Mouse (Mus musculus) myocyte (in vitro differentiated cells): ENCODE measurements around the gene Hnrnpf. TPM values are rescaled to one million over a fixed set of nuclear protein-coding genes. Genes with fewer than 3 reads are reported as not detected.

Experiments
- H3K27me3 ChIP-seq: one replicate; pipeline ENCODE4 v1.6.1; 2011; ENCODE audit not compliant: control insufficient read depth, insufficient read depth, insufficient read length
- H3K36me3 ChIP-seq: one replicate; pipeline ENCODE4 v1.6.1; 2011; ENCODE audit not compliant: control insufficient read depth, insufficient read depth
- H3K4me2 ChIP-seq: one replicate; pipeline ENCODE4 v1.6.1; 2011; ENCODE audit warnings: low read depth, control low read depth
- H3K4me3 ChIP-seq: one replicate; pipeline ENCODE4 v1.5.1; 2011; ENCODE audit warnings: mild to moderate bottlenecking, control low read depth, moderate library complexity
- H3K79me2 ChIP-seq: one replicate; pipeline ENCODE4 v1.6.1; 2011; ENCODE audit not compliant: control insufficient read depth, insufficient read depth
- H3ac ChIP-seq: one replicate; pipeline ENCODE4 v1.6.1; 2011; ENCODE audit not compliant: control insufficient read depth, insufficient read length
- CEBPB ChIP-seq: IDR thresholded peaks from 2 replicates; pipeline ENCODE4 v1.6.1; 2011; ENCODE audit warnings: mild to moderate bottlenecking, moderate library complexity; ENCODE audit not compliant: poor library complexity, insufficient read depth, severe bottlenecking
- E2F4 ChIP-seq: IDR thresholded peaks from one replicate; pipeline ENCODE4 v1.6.1; 2011; ENCODE audit warnings: mild to moderate bottlenecking, control low read depth, moderate library complexity; ENCODE audit not compliant: insufficient read depth
- MAX ChIP-seq: IDR thresholded peaks from one replicate; pipeline ENCODE4 v1.6.1; 2011; ENCODE audit warnings: low read depth, mild to moderate bottlenecking, control low read depth
- MYOD1 ChIP-seq, 3 experiments: IDR thresholded peaks; one replicate each; pipeline ENCODE4 v1.6.1; 2011; ENCODE audit warnings: control low read depth in 2 of 3, low read depth in 2 of 3, mild to moderate bottlenecking in 2 of 3, moderate library complexity in 1 of 3; ENCODE audit not compliant: insufficient read length in 2 of 3, control insufficient read depth in 1 of 3
- MYOG ChIP-seq, 3 experiments: IDR thresholded peaks; one replicate each; pipeline ENCODE4 v1.6.1; 2011; ENCODE audit warnings: control low read depth in 2 of 3, low read depth in 2 of 3, mild to moderate bottlenecking in 2 of 3; ENCODE audit not compliant: insufficient read length in 2 of 3, control insufficient read depth in 1 of 3, insufficient read depth in 1 of 3
- POLR2A ChIP-seq: IDR thresholded peaks from one replicate; pipeline ENCODE4 v1.6.1; 2011; ENCODE audit warnings: low read depth, mild to moderate bottlenecking, control low read depth, moderate library complexity; ENCODE audit not compliant: insufficient read length
- POLR2AphosphoS2 ChIP-seq: IDR thresholded peaks from one replicate; pipeline ENCODE4 v1.6.1; 2011; ENCODE audit warnings: low read depth, control low read depth; ENCODE audit not compliant: insufficient read length
- REST ChIP-seq: IDR thresholded peaks from one replicate; pipeline ENCODE4 v1.6.1; 2011; ENCODE audit warnings: mild to moderate bottlenecking, control low read depth, moderate library complexity; ENCODE audit not compliant: insufficient read depth, insufficient read length
- SRF ChIP-seq: IDR thresholded peaks from one replicate; pipeline ENCODE4 v1.6.1; 2011; ENCODE audit warnings: low read depth; ENCODE audit not compliant: control insufficient read depth, insufficient read length
- TCF12 ChIP-seq: IDR thresholded peaks from one replicate; pipeline ENCODE4 v1.6.1; 2011; ENCODE audit warnings: mild to moderate bottlenecking, control low read depth; ENCODE audit not compliant: poor library complexity, insufficient read depth, severe bottlenecking
- TCF3 ChIP-seq: IDR thresholded peaks from one replicate; pipeline ENCODE4 v1.6.1; 2011; ENCODE audit warnings: low read depth, control low read depth; ENCODE audit not compliant: insufficient read length
- USF1 ChIP-seq: IDR thresholded peaks from one replicate; pipeline ENCODE4 v1.6.1; 2011; ENCODE audit warnings: low read depth, mild to moderate bottlenecking, control low read depth, moderate library complexity
- polyA plus RNA-seq: library from polyadenylated mRNA; unstranded; fragments of >200 nt; fragmentation: generic; extraction: Trizol; gene quantifications from one replicate; pipeline ENCODE4 v1.2.1, GENCODE M21; 2012; ENCODE audit warnings: missing spikeins

Hnrnpf gene
- polyA plus RNA-seq, 1 experiment: 186 TPM

DNA sequence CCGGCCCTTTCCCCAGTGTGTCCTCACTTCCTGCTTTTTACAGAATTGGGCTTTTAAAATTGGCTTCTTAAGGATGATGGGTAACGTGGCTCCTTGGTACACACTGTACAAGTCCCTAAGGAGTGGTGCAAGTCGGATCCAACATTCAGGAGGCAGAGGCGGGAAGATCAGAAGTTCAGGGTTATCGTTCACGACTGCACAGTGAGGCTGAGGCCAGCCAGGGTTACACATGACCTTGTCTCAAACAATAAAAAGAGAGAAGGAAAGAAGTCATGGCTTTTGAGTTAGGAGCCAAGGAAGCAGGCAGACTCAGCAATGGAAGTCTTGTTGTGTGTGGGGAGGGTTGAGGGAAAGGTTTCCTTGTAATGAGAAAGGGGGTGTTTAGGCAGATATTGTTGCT is 56.0 kb downstream of the Hnrnpf start:
- Histone ChIP-seq H3K27me3 (no peaks in the 10 kb centered on the region), H3K36me3 (no peaks in the 10 kb centered on the region), H3ac (no peak overlapping the region), H3K4me2 (no peak overlapping the region), H3K4me3 (no peak overlapping the region), H3K79me2 (no peaks in the 10 kb centered on the region)
- no peak for TF ChIP-seq POLR2AphosphoS2

DNA sequence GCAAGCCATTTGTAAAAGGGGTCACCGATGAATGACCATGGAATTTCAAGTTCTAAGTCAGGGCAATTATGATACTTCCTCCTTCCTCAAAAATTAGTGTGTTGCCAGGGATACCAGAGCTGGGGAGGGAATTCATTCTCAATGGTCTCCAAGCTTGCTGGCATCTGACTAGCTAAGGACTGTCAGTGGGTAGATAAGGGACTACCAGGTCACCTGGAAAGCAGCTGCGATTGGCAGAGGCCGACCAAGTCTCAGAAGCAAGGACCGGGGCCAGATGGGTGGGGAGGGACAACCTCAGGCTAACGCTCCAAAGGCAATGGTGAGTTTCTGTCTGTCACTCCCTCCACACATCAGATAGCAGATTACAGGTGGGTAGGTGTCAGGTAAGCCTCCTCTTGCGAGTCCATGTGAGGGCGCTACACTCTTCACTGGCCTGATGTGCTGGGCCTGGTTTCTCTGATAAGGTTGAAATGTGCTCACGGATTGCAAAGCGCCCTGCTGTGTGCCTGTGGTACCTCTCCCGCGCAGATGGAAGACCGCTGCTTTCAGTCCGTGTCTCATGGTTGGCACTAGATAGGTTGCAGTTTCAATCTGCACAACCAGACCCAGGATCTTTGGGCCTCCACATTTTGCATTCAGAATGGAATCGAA is 56.9 kb downstream of the Hnrnpf start:
- Histone ChIP-seq H3K27me3 (no peaks in the 10 kb centered on the region), H3ac (no peak overlapping the region), H3K36me3 (no peaks in the 10 kb centered on the region), H3K4me2 (no peak overlapping the region), H3K79me2 (no peaks in the 10 kb centered on the region), H3K4me3 (no peak overlapping the region)
- no peak for TF ChIP-seq USF1
- TF ChIP-seq POLR2A: no peak
- TF ChIP-seq TCF3: no peak
- TF ChIP-seq POLR2AphosphoS2: no peak
- TF ChIP-seq REST: no peak
- no peak for TF ChIP-seq MAX

DNA sequence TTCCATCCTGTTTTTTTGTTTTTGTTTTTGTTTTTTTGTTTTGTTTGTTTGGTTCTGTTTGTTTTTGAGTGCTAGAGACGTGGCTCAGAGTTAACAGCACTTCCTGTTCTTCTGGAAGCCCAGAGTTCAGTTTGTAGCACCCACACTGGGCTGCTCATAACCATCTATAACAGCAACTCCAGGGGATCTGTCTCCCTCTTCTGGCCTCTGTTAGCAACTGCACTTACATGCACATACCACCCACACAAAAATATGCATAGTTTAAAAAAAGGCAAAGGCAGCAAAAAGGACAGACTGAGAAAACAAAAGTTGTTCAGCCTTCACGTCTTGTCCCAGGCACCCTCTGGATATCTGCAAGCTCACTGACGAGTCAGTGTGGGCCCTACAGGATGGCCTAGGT is 63.1 kb downstream of the Hnrnpf start:
- no peaks in the 10 kb centered on the region for H3K79me2 ChIP-seq
- H3K4me3 ChIP-seq: no peak overlapping the region
- peaks cover 4% of the 10 kb centered on the region for H3K27me3 ChIP-seq
- TF ChIP-seq POLR2AphosphoS2: no peak
- TF ChIP-seq TCF3: no peak
- TF ChIP-seq USF1: no peak
- TF ChIP-seq POLR2A: no peak
- TF ChIP-seq MYOG (IDR thresholded peaks at IDR 0.05; ENCODE audit: control insufficient read depth in 1 of 3, insufficient read depth in 1 of 3, insufficient read length in 2 of 3, low read depth in 2 of 3): no peak
- TF ChIP-seq MYOD1 (IDR thresholded peaks at IDR 0.05; ENCODE audit: control insufficient read depth in 1 of 3, insufficient read length in 2 of 3, low read depth in 2 of 3): no peak
- no peak for TF ChIP-seq MAX
- no peak for TF ChIP-seq E2F4
- TF ChIP-seq CEBPB: no peak
- TF ChIP-seq TCF12: no peak
- TF ChIP-seq REST: no peak
- TF ChIP-seq SRF: no peak
- no peak overlapping the region for H3ac ChIP-seq
- H3K36me3 ChIP-seq: no peaks in the 10 kb centered on the region
- no peak overlapping the region for H3K4me2 ChIP-seq

DNA sequence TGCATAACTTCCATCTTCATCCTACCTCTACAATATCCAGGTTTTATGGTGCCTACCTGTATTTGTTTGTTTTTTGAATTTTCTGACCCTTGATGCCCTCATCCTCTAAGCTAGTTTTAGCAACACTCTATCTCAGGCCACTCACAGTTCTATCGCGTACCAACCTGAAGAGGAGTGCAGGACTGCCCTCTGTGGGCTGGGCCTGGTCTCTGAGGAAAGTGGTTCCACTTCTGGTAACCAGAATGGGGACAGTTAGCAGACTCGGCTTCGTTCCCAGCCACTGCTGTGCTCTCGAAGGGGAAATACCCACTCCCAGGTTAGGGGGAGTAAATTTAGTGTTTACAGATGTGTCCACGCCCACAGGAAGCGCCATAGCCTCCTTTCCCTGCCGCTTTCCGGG is 66.6 kb downstream of the Hnrnpf start:
- TF ChIP-seq USF1 (no peak), CEBPB (no peak), SRF (no peak), POLR2A (no peak), TCF3 (no peak), TCF12 (no peak), REST (no peak), E2F4 (no peak), MAX (no peak), POLR2AphosphoS2 (no peak), MYOD1 (IDR thresholded peaks at IDR 0.05; ENCODE audit: control insufficient read depth in 1 of 3, insufficient read length in 2 of 3, low read depth in 2 of 3) (no peak), MYOG (IDR thresholded peaks at IDR 0.05; ENCODE audit: control insufficient read depth in 1 of 3, insufficient read depth in 1 of 3, insufficient read length in 2 of 3, low read depth in 2 of 3) (no peak)
- H3K79me2 ChIP-seq: no peaks in the 10 kb centered on the region
- no peak overlapping the region for H3ac ChIP-seq
- H3K4me3 ChIP-seq: no peak overlapping the region
- no peak overlapping the region for H3K4me2 ChIP-seq
- no peaks in the 10 kb centered on the region for H3K36me3 ChIP-seq
- H3K27me3 ChIP-seq: peaks cover 4% of the 10 kb centered on the region

Other genes with a start within 250 kb of the Hnrnpf start
- 58.3 TPM for gene Zfp637, start 59.1 kb upstream of the Hnrnpf start, polyA plus RNA-seq
- 2.1 TPM for gene Zfp239, start 38.2 kb upstream of the Hnrnpf start, polyA plus RNA-seq
- gene Fxyd4, start 37.4 kb downstream of the Hnrnpf start, polyA plus RNA-seq: 0.64 TPM
- gene Rasgef1a, start 111.1 kb downstream of the Hnrnpf start, polyA plus RNA-seq: 0.11 TPM
- gene Csgalnact2, start 238.8 kb downstream of the Hnrnpf start, polyA plus RNA-seq: 5.8 TPM